Mouse (Mus musculus) brown adipose tissue, adult 24 weeks (tissue): ENCODE data around the gene Vamp5. TPM values are rescaled to one million over a fixed set of nuclear protein-coding genes. Genes with fewer than 3 reads are reported as not detected.

Experiments used
- H3K27ac ChIP-seq: fragments of 200-500 bp; replicated peaks from 2 replicates; pipeline ENCODE4 v1.5.1; 2012; ENCODE audit warnings: low read depth, mild to moderate bottlenecking, low read length
- H3K4me1 ChIP-seq: fragments of 200-500 bp; 2 replicates; pipeline ENCODE4 v1.6.1; 2012; ENCODE audit warnings: low read length, mixed read lengths; ENCODE audit not compliant: control insufficient read depth, insufficient read depth, insufficient read length
- H3K4me3 ChIP-seq: fragments of 200-500 bp; 2 replicates; pipeline ENCODE4 v1.5.1; 2012; ENCODE audit warnings: low read depth, mild to moderate bottlenecking, low read length, moderate library complexity; ENCODE audit not compliant: insufficient read depth
- polyA plus RNA-seq: library from polyadenylated mRNA; stranded (reverse); fragments of >200 nt; gene quantifications from 2 replicates; pipeline ENCODE4 v1.2.4, GENCODE M21; 2012; ENCODE audit not compliant: missing spikeins, insufficient read depth, insufficient read length

Gene Vamp5
- polyA plus RNA-seq, 1 experiment: 19.1 TPM

DNA sequence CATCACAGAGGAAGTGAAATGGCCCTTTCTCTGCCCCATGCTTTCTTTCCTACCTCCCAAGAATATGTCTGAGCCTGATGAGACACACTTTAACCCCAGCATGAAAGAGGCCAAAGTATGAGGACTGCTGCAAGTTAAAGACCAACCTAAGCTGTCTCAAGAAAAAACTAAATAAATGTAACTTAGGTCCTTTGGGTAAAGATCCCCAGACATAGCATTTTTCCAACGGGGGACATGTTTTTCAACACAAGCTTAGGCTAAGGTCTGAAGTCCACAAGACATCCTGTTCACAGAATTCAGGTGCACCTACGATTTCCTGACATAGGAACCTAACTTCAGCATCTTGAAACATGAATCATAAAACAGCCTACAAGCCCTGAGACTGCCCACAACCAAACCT is 30.1 kb downstream of the Vamp5 start:
- H3K4me1 ChIP-seq: peaks cover 23% of the 10 kb centered on the region
- H3K27ac ChIP-seq: no peak overlapping the region

DNA sequence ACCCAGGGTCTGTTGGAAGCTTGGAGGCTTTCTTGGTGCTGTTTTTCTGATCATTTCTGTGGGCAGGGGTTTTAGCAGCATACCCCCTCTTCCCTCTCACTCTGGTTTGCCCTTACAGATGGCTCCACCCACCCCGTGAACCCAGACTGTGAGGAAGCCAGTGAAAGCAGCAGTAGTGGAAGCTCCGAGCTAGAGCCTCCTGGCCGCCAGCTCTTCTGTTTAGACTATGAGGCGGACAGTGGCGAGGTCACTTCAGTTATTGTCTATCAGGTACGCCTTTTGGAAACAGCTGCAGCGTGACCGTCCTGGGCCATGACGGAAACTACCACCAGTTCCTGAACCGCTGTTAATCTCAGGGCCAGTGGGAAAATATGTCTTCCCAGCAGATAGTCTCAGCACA is 31.9 kb downstream of the Vamp5 start:
- H3K4me1 ChIP-seq: peaks cover 16% of the 10 kb centered on the region
- H3K27ac ChIP-seq: peak overlapping the region; percentile 91; the same call in 1 of the 2 replicates
- H3K4me3 ChIP-seq: peak overlapping the region; percentile 79

More for the DNA sequence above, 30.1 kb downstream of the Vamp5 start:
- H3K4me3 ChIP-seq: no peak overlapping the region

DNA sequence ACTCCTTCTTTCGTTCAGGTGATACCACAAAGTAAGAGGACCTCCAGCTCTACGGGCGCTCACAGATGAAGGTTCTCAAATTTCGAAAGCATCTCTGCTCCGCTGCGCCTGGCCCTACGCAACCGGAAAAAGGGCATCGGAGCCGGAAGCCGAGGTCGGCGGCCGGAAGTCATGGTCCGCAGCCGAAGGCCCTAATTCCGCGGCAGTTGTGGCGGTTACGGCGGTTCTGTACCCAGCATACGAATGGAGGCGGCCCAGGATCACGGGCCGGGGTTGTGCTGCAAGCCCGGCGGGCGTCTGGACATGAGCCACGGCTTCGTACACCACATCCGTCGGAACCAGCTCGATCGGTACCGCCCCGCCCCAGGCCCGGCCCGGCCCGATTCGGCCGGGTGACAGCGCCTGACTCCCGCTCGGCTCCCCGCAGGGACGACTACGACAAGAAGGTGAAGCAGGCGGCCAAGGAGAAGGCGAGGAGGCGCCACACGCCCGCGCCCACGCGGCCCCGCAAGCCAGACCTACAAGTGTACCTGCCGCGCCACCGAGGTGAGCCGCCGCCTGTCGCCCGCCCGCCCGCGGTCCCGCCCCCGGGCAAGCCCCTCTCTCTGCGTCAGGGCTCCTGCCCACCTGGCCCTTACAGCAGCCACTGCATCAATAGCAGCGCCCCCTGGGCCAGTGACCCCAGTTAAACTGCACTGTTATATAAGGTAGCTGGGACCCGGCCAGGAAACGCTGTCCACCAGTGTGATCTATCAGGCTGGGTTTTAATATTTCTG is 32.9 kb downstream of the Vamp5 start, which contains the start of gene 0610030E20Rik:
Gene 0610030E20Rik, plus strand, starts transcription at position 152 of the 776 bp plus-strand sequence.
- peak within 1 kb of the TSS; percentile 79 for H3K4me3 ChIP-seq
- peaks cover 11% of the 10 kb centered on the region for H3K4me1 ChIP-seq

DNA sequence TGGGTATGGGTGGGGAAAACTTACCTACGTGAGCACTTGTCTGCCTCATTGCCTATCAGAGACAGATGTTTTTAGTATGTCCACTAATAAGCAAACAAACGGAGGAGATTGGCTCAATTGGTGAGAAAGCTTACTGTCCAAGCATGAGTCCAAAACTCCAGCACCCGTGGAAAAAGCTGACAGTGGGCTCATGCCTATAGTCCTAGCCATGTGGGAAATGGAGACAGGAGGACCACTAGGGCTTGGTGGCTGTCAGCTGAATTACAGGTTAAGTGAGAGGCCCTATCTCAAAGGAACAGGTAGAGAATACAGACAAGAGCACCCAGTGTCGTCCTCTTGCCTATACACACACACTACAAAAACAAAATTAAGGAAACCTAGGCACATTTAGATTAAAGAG is 34.0 kb downstream of the Vamp5 start:
- no peak overlapping the region for H3K27ac ChIP-seq
- H3K4me3 ChIP-seq: no peak overlapping the region
- peaks cover 10% of the 10 kb centered on the region for H3K4me1 ChIP-seq

More for the DNA sequence above, 32.9 kb downstream of the Vamp5 start, which contains the start of gene 0610030E20Rik:
- peak within 1 kb of the TSS; percentile 91 for H3K27ac ChIP-seq

DNA sequence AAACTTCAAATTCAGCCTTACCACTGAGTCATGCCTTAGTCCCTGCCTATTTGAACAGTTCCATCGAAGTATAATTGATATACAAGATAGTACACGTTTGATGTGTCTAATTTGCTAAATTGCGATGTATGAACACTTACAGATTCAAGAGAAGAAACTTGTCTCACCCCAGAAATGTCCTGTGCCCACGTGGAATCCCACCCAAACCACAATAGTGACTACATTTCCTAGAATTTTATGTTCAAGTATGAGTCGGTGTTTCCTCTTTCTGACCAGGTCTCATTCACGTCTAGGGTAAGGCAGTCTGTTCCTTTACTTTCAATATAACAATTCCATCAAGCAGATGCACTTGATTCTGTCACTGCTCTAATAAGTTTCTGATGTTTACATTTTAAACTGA is 34.6 kb downstream of the Vamp5 start:
- no peak overlapping the region for H3K27ac ChIP-seq

DNA sequence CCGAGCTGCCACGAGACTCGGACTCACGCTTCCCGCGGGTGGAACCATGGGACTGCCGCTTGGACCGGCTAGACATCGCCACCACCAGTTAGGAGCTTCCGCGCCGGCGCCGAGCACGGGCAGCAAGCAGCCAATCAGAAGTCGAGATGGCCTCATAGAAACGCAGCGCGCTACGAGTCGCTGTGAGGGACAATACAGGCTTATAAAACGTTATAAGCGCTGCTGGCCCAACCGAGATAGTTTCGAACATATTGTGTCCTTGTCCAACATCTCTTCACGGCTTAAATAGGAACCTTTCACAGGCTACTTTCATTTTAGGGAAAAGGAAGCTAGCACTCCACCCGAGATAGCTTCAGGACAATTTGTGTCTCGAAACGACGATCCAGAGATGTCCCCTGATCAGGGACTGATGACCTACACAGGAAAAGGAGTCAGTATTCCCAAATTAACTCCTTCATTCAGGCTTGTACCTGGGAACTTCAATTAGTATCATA is 35.1 kb downstream of the Vamp5 start, which contains the start of gene Usp39:
Gene Usp39, minus strand, starts transcription at position 111 of the 494 bp plus-strand sequence.
- peak within 1 kb of the TSS; percentile 91 for H3K4me3 ChIP-seq
- H3K27ac ChIP-seq: peak within 1 kb of the TSS; percentile 88
- peaks cover 10% of the 10 kb centered on the region for H3K4me1 ChIP-seq

More for the DNA sequence above, 34.6 kb downstream of the Vamp5 start:
- Histone ChIP-seq H3K4me3 (no peak overlapping the region), H3K4me1 (peaks cover 10% of the 10 kb centered on the region)

DNA sequence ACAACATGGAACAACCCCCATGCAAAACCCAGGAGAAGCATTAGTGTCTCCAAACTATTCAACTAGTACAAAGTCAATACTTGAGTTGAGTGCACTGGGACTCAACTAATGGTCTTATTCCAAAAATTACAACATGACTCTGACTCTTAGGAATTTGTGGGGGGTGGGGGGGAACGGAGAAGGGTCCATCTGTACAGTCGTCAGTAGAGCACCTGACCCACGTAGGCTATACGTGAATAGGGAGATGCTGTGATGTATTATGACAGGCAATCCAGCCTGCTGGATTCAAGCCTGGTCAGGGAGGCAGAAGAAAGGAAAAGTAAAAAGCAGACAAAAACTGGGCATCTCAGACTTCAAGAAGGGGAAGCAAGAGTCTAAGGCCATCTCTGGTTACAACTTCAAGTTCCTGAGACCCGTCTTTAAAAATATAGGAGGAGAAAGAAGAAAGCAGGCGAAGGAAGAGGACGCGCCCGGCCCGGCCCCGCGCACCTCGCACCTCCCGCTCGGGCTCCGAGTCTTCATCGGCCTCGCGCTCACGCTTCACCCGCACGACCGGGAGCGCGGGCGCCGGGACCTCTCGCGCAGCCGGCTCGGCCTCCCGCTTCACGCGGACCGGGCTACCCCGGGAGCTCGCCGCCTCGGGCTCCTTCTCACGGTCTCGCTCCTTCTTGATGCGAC is 35.7 kb downstream of the Vamp5 start:
- H3K4me1 ChIP-seq: peaks cover 10% of the 10 kb centered on the region
- 0 out of 2 replicates have a peak overlapping the region, but pooled peaks have one; percentile 49 for H3K27ac ChIP-seq
- peak overlapping the region; percentile 91 for H3K4me3 ChIP-seq

DNA sequence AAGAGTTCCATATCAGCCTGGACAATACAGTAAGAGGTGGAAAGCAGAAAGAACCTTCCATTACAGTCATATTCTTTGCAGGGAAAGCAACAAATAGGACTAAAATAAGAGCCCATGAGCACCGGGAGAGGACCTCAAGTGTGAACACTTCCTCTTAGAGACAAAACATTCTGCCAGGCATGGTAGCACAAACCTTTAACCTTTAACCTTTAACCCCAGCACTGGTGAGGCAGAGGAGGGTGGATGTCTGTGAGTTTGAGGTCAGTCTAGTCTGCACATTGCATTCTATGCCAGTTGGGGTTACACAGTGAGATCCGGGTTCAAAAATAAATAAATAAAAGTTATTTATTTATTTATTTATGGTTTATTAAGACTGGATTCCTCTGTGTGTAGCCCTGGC is 39.8 kb downstream of the Vamp5 start:
- H3K4me3 ChIP-seq: no peak overlapping the region
- no peaks in the 10 kb centered on the region; the same call in 1 of the 2 replicates for H3K4me1 ChIP-seq
- H3K27ac ChIP-seq: no peak overlapping the region

DNA sequence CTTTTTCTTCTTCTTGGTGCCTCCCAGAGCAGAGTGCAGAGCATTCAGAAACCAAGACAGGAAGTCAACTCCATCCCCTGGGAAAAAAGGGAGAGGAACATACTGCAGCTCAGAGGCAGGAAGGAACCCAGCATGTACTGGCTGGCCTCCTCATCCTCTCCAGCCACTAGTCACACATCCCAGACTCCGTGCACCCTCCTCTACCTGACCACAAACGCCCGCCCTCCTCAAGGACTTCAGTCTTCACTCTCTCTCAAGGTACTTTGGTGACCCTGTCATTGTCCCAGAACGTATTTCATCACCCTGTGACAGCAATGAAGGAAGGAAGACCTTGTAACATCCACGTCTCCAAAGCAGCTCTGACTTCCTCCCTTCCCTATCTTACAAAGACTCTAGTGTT is 47.2 kb downstream of the Vamp5 start:
- 0 out of 2 replicates have a peak overlapping the region, but pooled peaks have one; percentile 8 for H3K27ac ChIP-seq
- no peak overlapping the region for H3K4me3 ChIP-seq
- no peaks in the 10 kb centered on the region for H3K4me1 ChIP-seq

DNA sequence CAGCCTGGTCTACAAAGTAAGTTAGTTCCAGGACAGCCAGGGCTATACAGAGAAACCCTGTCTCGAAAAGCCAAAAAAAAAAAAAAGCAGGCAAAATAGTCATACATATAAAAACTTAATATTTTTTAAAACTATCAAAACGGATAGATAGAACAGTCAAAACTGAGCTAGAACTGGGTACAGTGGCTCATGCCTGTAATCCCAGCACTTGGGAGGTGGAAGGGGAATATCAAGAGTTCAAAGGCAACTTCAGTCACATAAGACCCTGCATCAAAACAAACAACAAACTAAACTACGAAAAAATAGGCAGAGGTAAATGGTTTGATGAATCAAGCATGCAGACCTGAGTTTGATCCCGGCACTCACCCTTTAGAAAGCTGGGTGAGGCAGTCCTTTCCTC is 50.1 kb downstream of the Vamp5 start:
- no peak overlapping the region for H3K27ac ChIP-seq
- H3K4me1 ChIP-seq: no peaks in the 10 kb centered on the region
- H3K4me3 ChIP-seq: no peak overlapping the region

DNA sequence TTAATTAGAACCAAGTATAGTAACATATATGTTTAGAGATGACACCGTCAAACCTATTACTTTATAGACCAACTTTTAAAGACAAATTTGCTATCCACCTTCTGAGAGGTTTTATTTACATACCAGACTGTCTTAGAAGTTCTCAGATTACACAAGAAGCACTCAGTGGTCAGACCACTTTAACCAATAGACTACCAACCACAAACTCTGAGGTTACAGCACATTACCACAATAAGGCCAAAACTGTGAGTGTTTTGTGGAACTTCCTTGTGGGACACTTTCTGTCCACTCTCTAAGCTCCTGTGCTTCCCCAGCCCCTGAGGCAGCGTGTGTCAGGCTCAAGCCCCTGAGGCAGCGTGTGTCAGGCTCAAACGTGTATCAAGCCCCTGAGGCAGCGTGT is 51.2 kb downstream of the Vamp5 start:
- Histone ChIP-seq H3K27ac (no peak overlapping the region), H3K4me1 (no peaks in the 10 kb centered on the region), H3K4me3 (no peak overlapping the region)

DNA sequence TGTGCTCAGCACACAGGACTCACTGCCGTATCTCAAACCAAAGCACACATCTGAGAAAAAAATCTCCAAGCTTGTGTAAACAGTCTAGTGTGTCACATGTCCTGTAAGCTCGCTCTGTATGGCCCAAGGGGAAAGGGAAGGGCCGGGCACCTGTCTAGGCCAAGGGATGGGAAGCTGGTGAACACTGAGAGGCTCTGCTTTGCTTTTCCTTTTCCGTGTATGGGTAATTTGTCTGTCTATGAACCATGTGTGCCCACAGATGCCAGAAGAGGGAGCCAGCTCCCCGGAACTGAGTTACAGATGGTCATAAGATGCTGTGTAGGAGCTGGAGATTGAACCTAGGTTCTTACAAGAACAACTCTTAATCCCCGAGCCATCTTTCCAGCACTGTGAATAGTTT is 54.0 kb downstream of the Vamp5 start:
- no peak overlapping the region for H3K27ac ChIP-seq

DNA sequence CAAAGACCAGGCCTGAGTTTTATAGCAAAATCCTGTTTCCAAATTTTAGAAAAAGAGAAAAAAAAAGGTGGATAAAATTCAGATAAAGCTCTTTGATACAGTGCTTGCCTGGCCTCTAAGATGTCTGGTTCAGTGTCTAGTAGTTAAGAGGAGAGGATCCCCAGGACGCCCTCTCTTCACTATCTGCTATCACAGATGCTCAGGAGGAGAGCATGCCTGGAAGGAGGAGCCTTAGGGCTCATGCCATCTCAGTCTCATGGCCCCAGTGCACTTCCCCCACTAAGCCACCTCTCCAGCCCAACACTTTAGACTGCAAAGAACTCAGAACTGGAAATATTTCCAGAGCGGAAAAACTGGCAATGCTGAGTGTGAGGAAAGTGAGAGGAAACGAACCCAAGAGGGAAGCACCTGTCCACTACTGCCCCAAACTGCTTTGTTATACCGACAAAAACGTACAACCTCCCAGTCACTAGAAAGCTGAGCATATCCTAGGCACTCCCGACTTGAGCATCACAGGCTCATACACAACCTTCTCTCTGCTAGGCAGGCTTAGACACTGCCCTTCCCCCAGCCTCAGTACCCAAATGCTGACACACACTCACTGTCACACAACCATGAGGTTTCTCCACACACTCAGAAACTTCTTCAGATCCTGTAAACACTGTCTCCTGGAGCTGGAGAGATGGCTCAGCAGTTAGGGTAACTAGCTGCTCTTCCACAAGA is 56.3 kb downstream of the Vamp5 start:
- H3K27ac ChIP-seq: no peak overlapping the region
- H3K4me3 ChIP-seq: no peak overlapping the region
- H3K4me1 ChIP-seq: no peaks in the 10 kb centered on the region

More for the DNA sequence above, 54.0 kb downstream of the Vamp5 start:
- Histone ChIP-seq H3K4me1 (no peaks in the 10 kb centered on the region), H3K4me3 (no peak overlapping the region)

DNA sequence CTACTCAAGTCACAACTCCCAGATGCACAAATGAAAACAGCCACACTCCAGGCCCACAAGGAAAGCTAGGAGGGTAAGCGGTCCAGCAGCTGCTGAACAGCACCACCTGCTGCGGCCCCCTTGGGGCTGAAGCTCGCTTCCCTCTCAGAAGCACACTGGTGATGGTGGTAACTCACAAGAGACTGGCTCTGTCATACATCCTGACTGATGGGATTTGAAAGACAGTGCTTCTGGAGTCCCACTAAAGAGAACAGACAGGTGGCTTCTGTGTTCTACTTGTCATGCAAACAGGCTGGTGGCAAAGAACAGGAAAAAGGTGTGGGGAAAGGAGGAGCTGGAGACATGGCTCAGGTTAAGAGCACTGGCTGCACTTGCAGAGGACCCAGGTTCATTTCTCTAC is 57.3 kb downstream of the Vamp5 start:
- Histone ChIP-seq H3K4me3 (no peak overlapping the region), H3K27ac (no peak overlapping the region), H3K4me1 (no peaks in the 10 kb centered on the region)

DNA sequence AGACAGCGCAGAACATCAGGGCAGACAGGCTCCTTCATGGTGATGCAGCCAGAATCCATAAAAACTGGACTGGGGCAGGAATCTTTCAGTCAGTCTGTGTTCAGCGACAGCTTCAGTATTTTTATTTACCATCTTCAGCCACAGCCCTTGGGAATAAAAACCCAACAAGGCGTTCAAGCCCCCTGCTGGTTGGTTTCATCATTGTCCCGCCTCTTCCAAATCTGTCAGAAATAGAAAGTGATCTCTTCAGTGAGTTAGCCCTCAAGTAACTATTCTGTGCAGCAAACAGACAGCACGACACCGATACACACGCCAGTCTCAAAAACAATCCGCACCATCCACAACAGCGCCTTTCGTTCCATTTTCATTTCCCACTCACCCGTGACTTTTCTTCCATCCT is 61.2 kb downstream of the Vamp5 start:
- no peaks in the 10 kb centered on the region for H3K4me1 ChIP-seq
- no peak overlapping the region for H3K27ac ChIP-seq
- H3K4me3 ChIP-seq: no peak overlapping the region
